Mouse (Mus musculus) midbrain, embryonic 16.5 days (tissue): ENCODE data around the gene Raly. TPM values are rescaled to one million over a fixed set of nuclear protein-coding genes. Genes with fewer than 3 reads are reported as not detected.
"Not testable (repeated sequence)": the region's sequence is repeated elsewhere in the genome, so short reads cannot be mapped to it uniquely, and the experiment has no call there.

Source experiments
- ATAC-seq: fragments of 200-750 bp; cut with Nextera tagmentation; 2 replicates; pipeline ENCODE4 v1.8.0; 2017; ENCODE audit warnings: moderate TSS enrichment
- H3K27ac ChIP-seq: fragments of 300-500 bp; sonication (generic); 2 replicates; pipeline ENCODE4 v1.5.1; 2014; ENCODE audit warnings: mild to moderate bottlenecking, low read length, mixed read lengths
- H3K27me3 ChIP-seq: fragments of 300-500 bp; sonication (generic); 2 replicates; pipeline ENCODE4 v1.6.1; 2014; ENCODE audit warnings: low read depth, low read length, mixed read lengths; ENCODE audit not compliant: control insufficient read depth, insufficient read depth
- H3K36me3 ChIP-seq: fragments of 300-500 bp; sonication (generic); 2 replicates; pipeline ENCODE4 v1.6.1; 2014; ENCODE audit warnings: mild to moderate bottlenecking, low read length, moderate library complexity, mixed read lengths; ENCODE audit not compliant: control insufficient read depth, insufficient read depth
- H3K4me1 ChIP-seq: fragments of 300-500 bp; sonication (generic); 2 replicates; pipeline ENCODE4 v1.6.1; 2014; ENCODE audit warnings: mild to moderate bottlenecking, low read length, mixed read lengths; ENCODE audit not compliant: control insufficient read depth, insufficient read depth
- H3K4me2 ChIP-seq: fragments of 300-500 bp; sonication (generic); 2 replicates; pipeline ENCODE4 v1.6.1; 2014; ENCODE audit warnings: mild to moderate bottlenecking, low read length, mixed read lengths
- H3K4me3 ChIP-seq: fragments of 300-500 bp; sonication (generic); 2 replicates; pipeline ENCODE4 v1.5.1; 2014; ENCODE audit warnings: low read depth, mild to moderate bottlenecking, low read length, moderate library complexity, mixed read lengths
- H3K9ac ChIP-seq: fragments of 300-500 bp; sonication (generic); 2 replicates; pipeline ENCODE4 v1.6.1; 2014; ENCODE audit warnings: low read depth, low read length, mixed read lengths
- H3K9me3 ChIP-seq: fragments of 300-500 bp; sonication (generic); replicated peaks from 2 replicates; pipeline ENCODE4 v1.6.1; 2014; ENCODE audit warnings: mild to moderate bottlenecking, low read length, mixed read lengths; ENCODE audit not compliant: control insufficient read depth, poor library complexity, severe bottlenecking
- WGBS: fragments of 180-500 bp; shearing (Covaris S2); extraction: QIAGEN DNeasy Blood & Tissue Kit; methylation state at CpG from one replicate; pipeline ENCODE4 v1.1.7; 2014; 5-methylcytosine and 5-hydroxymethylcytosine counted together
- polyA plus RNA-seq: library from polyadenylated mRNA; unstranded; fragments of >200 nt; fragmentation: Nextera tagmentation; extraction: Ambion mirVana; gene quantifications from 2 replicates; pipeline ENCODE4 v1.2.1, GENCODE M21; 2015

The Raly gene
- polyA plus RNA-seq, 1 experiment from 2014 or later = 24.0 TPM

GRCm38 (mm10) chr2:154899004-154899403 is 108.1 kb downstream of the Raly start:
- WGBS = 91% methylated on average over 7 of the region's 8 CpGs
- not testable (repeated sequence) for H3K27me3 ChIP-seq, H3K4me3 ChIP-seq, H3K4me1 ChIP-seq, H3K9me3 ChIP-seq, H3K36me3 ChIP-seq, H3K4me2 ChIP-seq, H3K27ac ChIP-seq, ATAC-seq, H3K9ac ChIP-seq

- ATAC-seq, H3K36me3 ChIP-seq, H3K27me3 ChIP-seq, H3K27ac ChIP-seq, H3K9me3 ChIP-seq, H3K9ac ChIP-seq, H3K4me2 ChIP-seq, H3K4me1 ChIP-seq, H3K4me3 ChIP-seq: not testable (repeated sequence)
- WGBS = 87% methylated on average over 4 of the region's 4 CpGs
These were observed 108.5 kb downstream of the Raly start for GRCm38 (mm10) chr2:154899412-154899811.

- Histone ChIP-seq H3K27ac (no peak overlapping the region), H3K27me3 (no peaks in the 10 kb centered on the region), H3K36me3 (no peaks in the 10 kb centered on the region), H3K4me2 (no peak overlapping the region), H3K4me3 (no peak overlapping the region), H3K4me1 (no peaks in the 10 kb centered on the region), H3K9ac (no peak overlapping the region), H3K9me3 (no peaks in the 10 kb centered on the region)
- no peak for ATAC-seq
- 93% methylated on average over 3 of the region's 3 CpGs for WGBS
These were observed 111.2 kb downstream of the Raly start for GRCm38 (mm10) chr2:154902111-154902510.

- H3K9ac ChIP-seq = no peak overlapping the region
- no peak overlapping the region for H3K27ac ChIP-seq
- no peak overlapping the region for H3K4me3 ChIP-seq
- H3K4me2 ChIP-seq = no peak overlapping the region
- ATAC-seq = no peak
- H3K36me3 ChIP-seq = no peaks in the 10 kb centered on the region
- H3K9me3 ChIP-seq = no peaks in the 10 kb centered on the region
- H3K4me1 ChIP-seq = no peaks in the 10 kb centered on the region
- H3K27me3 ChIP-seq = no peaks in the 10 kb centered on the region
- 49% methylated on average over 2 of the region's 2 CpGs for WGBS
These were observed 114.9 kb downstream of the Raly start for GRCm38 (mm10) chr2:154905796-154906195.

GRCm38 (mm10) chr2:154908223-154908622 is 117.3 kb downstream of the Raly start:
- not testable (repeated sequence) for H3K4me2 ChIP-seq, H3K9ac ChIP-seq, H3K4me3 ChIP-seq, H3K27ac ChIP-seq, ATAC-seq, H3K4me1 ChIP-seq, H3K27me3 ChIP-seq, H3K9me3 ChIP-seq, H3K36me3 ChIP-seq
- WGBS = 39% methylated on average over 2 of the region's 2 CpGs

GRCm38 (mm10) chr2:154909789-154910188 is 118.9 kb downstream of the Raly start:
- H3K36me3 ChIP-seq = no peaks in the 10 kb centered on the region
- H3K27me3 ChIP-seq = no peaks in the 10 kb centered on the region
- H3K9me3 ChIP-seq = no peaks in the 10 kb centered on the region
- H3K4me3 ChIP-seq = no peak overlapping the region
- no peak for ATAC-seq
- whole genome bisulfite sequencing = 77% methylated on average over 6 of the region's 6 CpGs
- H3K4me2 ChIP-seq = no peak overlapping the region
- H3K9ac ChIP-seq = no peak overlapping the region
- H3K4me1 ChIP-seq = no peaks in the 10 kb centered on the region
- H3K27ac ChIP-seq = no peak overlapping the region

GRCm38 (mm10) chr2:154915922-154916541 is 125.1 kb downstream of the Raly start:
- Histone ChIP-seq H3K27ac (no peak overlapping the region), H3K9ac (no peak overlapping the region), H3K27me3 (no peaks in the 10 kb centered on the region), H3K4me1 (no peaks in the 10 kb centered on the region), H3K4me3 (no peak overlapping the region), H3K9me3 (no peaks in the 10 kb centered on the region), H3K36me3 (no peaks in the 10 kb centered on the region), H3K4me2 (no peak overlapping the region)
- WGBS = 73% methylated on average over 12 of the region's 12 CpGs
- no peak for ATAC-seq

- no peak overlapping the region for H3K4me3 ChIP-seq
- WGBS = 8% methylated on average over 2 of the region's 2 CpGs
- no peaks in the 10 kb centered on the region for H3K4me1 ChIP-seq
- ATAC-seq = no peak
- H3K9me3 ChIP-seq = no peaks in the 10 kb centered on the region
- no peak overlapping the region for H3K27ac ChIP-seq
- H3K9ac ChIP-seq = no peak overlapping the region
- H3K36me3 ChIP-seq = no peaks in the 10 kb centered on the region
- no peak overlapping the region for H3K4me2 ChIP-seq
- no peaks in the 10 kb centered on the region for H3K27me3 ChIP-seq
These were observed 125.7 kb downstream of the Raly start for GRCm38 (mm10) chr2:154916547-154916946.
